Mouse (Mus musculus) gastrocnemius, postnatal 14 days (tissue): ENCODE results near the gene Rfc4. TPM values are rescaled to one million over a fixed set of nuclear protein-coding genes. Genes with fewer than 3 reads are reported as not detected.

ENCODE experiments used
- DNase-seq: peaks from one replicate; pipeline ENCODE4 v3.0.0; 2021; ENCODE audit warnings: mixed read lengths
- intact Hi-C: fragments of 180-260 bp; cut with DNase I; formaldehyde crosslinking; loops from one replicate; pipeline ENCODE4 v1.15.1; 2025; ENCODE audit warnings: low total_unique reads
- long read RNA-seq, 2 experiments: library from polyadenylated mRNA; stranded (forward); transcript quantifications; one replicate each; pipeline ENCODE4 v2.0.0; 2021
- total RNA-seq, 2 experiments: library from RNA; stranded (reverse); gene quantifications; 2 replicates each; pipeline ENCODE4 v1.2.3; 2021

Rfc4 gene
- total RNA-seq = 1 to 10 TPM; 6.1 to 6.5 TPM
- long read RNA-seq, experiment 1, transcript Rfc4-201 (11 exons, 1,228 nt) = major isoform, 8 of 8 reads
- long read RNA-seq, experiment 1, partial matches to known transcripts = 0 of 8 reads
- long read RNA-seq, experiment 1, other reads (novel, unspliced or antisense) = 0 of 8 reads
- long read RNA-seq, experiment 2, partial matches to known transcripts = 1 of 6 reads
- long read RNA-seq, experiment 2, other reads (novel, unspliced or antisense) = 1 of 6 reads

- intact Hi-C loops = loop anchor here (2.0 kb wide), 1 partner anchor 25 kb away; no protein-coding TSS in a partner anchor
- peak; percentile 92 for DNase-seq
These were observed at the start of gene Rfc4 for GRCm38 (mm10) chr16:23127673-23128375. Rfc4 (minus strand) TSS chr16:23127737.

GRCm38 (mm10) chr16:23175956-23176355 is 48.4 kb upstream of the Rfc4 start:
- intact Hi-C loops = no loop called here
- no peak for DNase-seq

GRCm38 (mm10) chr16:23174855-23175254 is 47.3 kb upstream of the Rfc4 start:
- no peak for DNase-seq
- intact Hi-C loops = no loop called here

- DNase-seq = no peak
- intact Hi-C loops = no loop called here
These were observed 46.4 kb upstream of the Rfc4 start for GRCm38 (mm10) chr16:23173904-23174303.

GRCm38 (mm10) chr16:23170813-23171212 is 43.3 kb upstream of the Rfc4 start:
- intact Hi-C loops = no loop called here

GRCm38 (mm10) chr16:23167079-23167478 is 39.5 kb upstream of the Rfc4 start:
- intact Hi-C loops = no loop called here
- no peak for DNase-seq

More at GRCm38 (mm10) chr16:23170813-23171212, 43.3 kb upstream of the Rfc4 start:
- DNase-seq = no peak

- DNase-seq = no peak
- intact Hi-C loops = no loop called here
These were observed 39.1 kb upstream of the Rfc4 start for GRCm38 (mm10) chr16:23166646-23167045.

- intact Hi-C loops = no loop called here
- no peak for DNase-seq
These were observed 37.9 kb upstream of the Rfc4 start for GRCm38 (mm10) chr16:23165441-23165840.

- intact Hi-C loops = no loop called here
- no peak for DNase-seq
These were observed 36.9 kb upstream of the Rfc4 start for GRCm38 (mm10) chr16:23164443-23164842.

- intact Hi-C loops = no loop called here
- DNase-seq = no peak
These were observed 34.6 kb upstream of the Rfc4 start for GRCm38 (mm10) chr16:23162116-23162515.

GRCm38 (mm10) chr16:23159749-23160148 is 32.2 kb upstream of the Rfc4 start:
- no peak for DNase-seq
- intact Hi-C loops = no loop called here

- intact Hi-C loops = no loop called here
- no peak for DNase-seq
These were observed 31.4 kb upstream of the Rfc4 start for GRCm38 (mm10) chr16:23158957-23159356.

- intact Hi-C loops = no loop called here
- DNase-seq = no peak
These were observed 30.8 kb upstream of the Rfc4 start for GRCm38 (mm10) chr16:23158292-23158691.

- intact Hi-C loops = no loop called here
- no peak for DNase-seq
These were observed 29.5 kb upstream of the Rfc4 start for GRCm38 (mm10) chr16:23157013-23157412.

GRCm38 (mm10) chr16:23154261-23154660 is 26.7 kb upstream of the Rfc4 start:
- intact Hi-C loops = no loop called here
- DNase-seq = no peak

- intact Hi-C loops = no loop called here
- DNase-seq = peak; percentile 9
These were observed 23.9 kb upstream of the Rfc4 start for GRCm38 (mm10) chr16:23151423-23151822.

- DNase-seq = no peak
- intact Hi-C loops = loop anchor here (5.0 kb wide), 1 partner anchor 253 kb away; no protein-coding TSS in a partner anchor
These were observed 21.9 kb upstream of the Rfc4 start for GRCm38 (mm10) chr16:23149396-23149795.

- DNase-seq = no peak
- intact Hi-C loops = loop anchor here (5.0 kb wide), 1 partner anchor 253 kb away; no protein-coding TSS in a partner anchor
These were observed 21.4 kb upstream of the Rfc4 start for GRCm38 (mm10) chr16:23148936-23149335.

- DNase-seq = no peak
- intact Hi-C loops = loop anchor here (5.0 kb wide), 1 partner anchor 256 kb away; no protein-coding TSS in a partner anchor
These were observed 18.7 kb upstream of the Rfc4 start, which contains the start of gene Adipoq for GRCm38 (mm10) chr16:23146280-23146679. Adipoq (plus strand) TSS chr16:23146536.

- no peak for DNase-seq
- intact Hi-C loops = loop anchor here (5.0 kb wide), 1 partner anchor 257 kb away; no protein-coding TSS in a partner anchor
These were observed 17.7 kb upstream of the Rfc4 start for GRCm38 (mm10) chr16:23145211-23145610.

GRCm38 (mm10) chr16:23144326-23144725 is 16.8 kb upstream of the Rfc4 start:
- DNase-seq = no peak
- intact Hi-C loops = no loop called here
